Mouse (Mus musculus) urinary bladder, adult 18-20 months (tissue): ENCODE data around the gene Smpd3.
"Not testable (repeated sequence)": the region's sequence is repeated elsewhere in the genome, so short reads cannot be mapped to it uniquely, and the experiment has no call there.

Experiments used
- DNase-seq, 2 experiments: peaks; one replicate each; pipeline ENCODE4 v3.0.0; 2022; ENCODE audit warnings: low spot score in 2 of 2, mixed read lengths in 2 of 2

The Smpd3 gene

GRCm38 (mm10) chr8:106326624-106327023, 11.2 kb downstream of the Smpd3 start:
- DNase-seq = no peak

- no peak for DNase-seq
These were observed 16.4 kb downstream of the Smpd3 start for GRCm38 (mm10) chr8:106321434-106321833.

GRCm38 (mm10) chr8:106320002-106320401, 17.8 kb downstream of the Smpd3 start:
- no peak for DNase-seq

GRCm38 (mm10) chr8:106317091-106317490, 20.7 kb downstream of the Smpd3 start:
- no peak for DNase-seq

GRCm38 (mm10) chr8:106316506-106316905, 21.3 kb downstream of the Smpd3 start:
- DNase-seq = no peak

- DNase-seq = no peak
These were observed 22.2 kb downstream of the Smpd3 start for GRCm38 (mm10) chr8:106315402-106316187.

GRCm38 (mm10) chr8:106313799-106314198, 24.0 kb downstream of the Smpd3 start:
- no peak for DNase-seq

- no peak for DNase-seq
These were observed 24.6 kb downstream of the Smpd3 start for GRCm38 (mm10) chr8:106313120-106313737.

GRCm38 (mm10) chr8:106311967-106312366, 25.8 kb downstream of the Smpd3 start:
- DNase-seq = no peak

- no peak for DNase-seq
These were observed 27.6 kb downstream of the Smpd3 start for GRCm38 (mm10) chr8:106310026-106310652.

- peak; percentile 43 to 52 for DNase-seq
These were observed 29.6 kb downstream of the Smpd3 start for GRCm38 (mm10) chr8:106308082-106308786.

- no peak for DNase-seq
These were observed 30.2 kb downstream of the Smpd3 start for GRCm38 (mm10) chr8:106307586-106307985.

GRCm38 (mm10) chr8:106306711-106307248, 31.0 kb downstream of the Smpd3 start:
- DNase-seq = not testable (repeated sequence)

GRCm38 (mm10) chr8:106306076-106306475, 31.7 kb downstream of the Smpd3 start:
- no peak for DNase-seq

GRCm38 (mm10) chr8:106305301-106305700, 32.5 kb downstream of the Smpd3 start:
- DNase-seq = no peak

GRCm38 (mm10) chr8:106304321-106304720, 33.5 kb downstream of the Smpd3 start:
- no peak for DNase-seq

GRCm38 (mm10) chr8:106300739-106301715, 36.8 kb downstream of the Smpd3 start:
- no peak for DNase-seq

GRCm38 (mm10) chr8:106299686-106300085, 38.1 kb downstream of the Smpd3 start:
- no peak for DNase-seq

GRCm38 (mm10) chr8:106298846-106299245, 38.9 kb downstream of the Smpd3 start:
- DNase-seq = no peak

GRCm38 (mm10) chr8:106298261-106298660, 39.5 kb downstream of the Smpd3 start:
- no peak for DNase-seq
